Comparison of ENCODE assay signal across 7 mouse cellular contexts in genomic region chr1:89191127-89191740, GRCm38 (mm10).
DNase-seq lines count a peak whose midpoint lies in the region; ATAC-seq and TF ChIP-seq lines count a peak whose summit lies in the region.

No protein-coding gene starts in this region.

- no peaks in the 10 kb centered on the region for H3K9me3 ChIP-seq in ES-E14 (ENCODE audit: control insufficient read depth, insufficient read depth, low read depth, low read length)
- no peaks in the 10 kb centered on the region for H3K9me3 ChIP-seq in heart, embryonic 12.5 days (replicated peaks)
- H3K9me3 ChIP-seq in kidney, embryonic 16.5 days (ENCODE audit: low read length), result no peaks in the 10 kb centered on the region
- no peaks in the 10 kb centered on the region for H3K9me3 ChIP-seq in lung, postnatal 0 days (ENCODE audit: low read length)
- no peaks in the 10 kb centered on the region for H3K9me3 ChIP-seq in stomach, embryonic 14.5 days (ENCODE audit: control insufficient read depth, low read depth, low read length)

- peak overlapping the region; percentile 28 for H3K4me2 ChIP-seq in heart, embryonic 12.5 days
- H3K4me2 ChIP-seq in kidney, embryonic 16.5 days (replicated peaks; ENCODE audit: low read depth, low read length), result 0 out of 2 replicates have a peak overlapping the region, but pooled peaks have one; percentile 13
- H3K4me2 ChIP-seq in lung, postnatal 0 days (replicated peaks; ENCODE audit: low read depth, low read length), result no peak overlapping the region; the same call in 1 of the 2 replicates
- no peak overlapping the region for H3K4me2 ChIP-seq in stomach, embryonic 14.5 days (replicated peaks; ENCODE audit: low read depth, low read length)

- TF ChIP-seq CTCF in lung, postnatal 0 days (IDR thresholded peaks at IDR 0.05), result peak; percentile 93

- no peaks in the 10 kb centered on the region for H3K36me3 ChIP-seq in ES-E14 (ENCODE audit: control insufficient read depth, insufficient read depth, low read length, poor library complexity, severe bottlenecking)
- no peaks in the 10 kb centered on the region for H3K36me3 ChIP-seq in heart, embryonic 12.5 days
- no peaks in the 10 kb centered on the region for H3K36me3 ChIP-seq in kidney, embryonic 16.5 days (ENCODE audit: insufficient read depth, low read length)
- H3K36me3 ChIP-seq in lung, postnatal 0 days (ENCODE audit: insufficient read depth, low read length), result no peaks in the 10 kb centered on the region
- H3K36me3 ChIP-seq in stomach, embryonic 14.5 days (ENCODE audit: control insufficient read depth, insufficient read depth, low read length), result no peaks in the 10 kb centered on the region

- in situ Hi-C loops in ES-E14 (cut with MboI; ENCODE audit: low sequenced_read_pairs in 2 of 2, unreplicated experiment in 2 of 2), result loop anchor here in 1 of 2 experiments (10.0 kb wide), 1 partner anchor 446 kb away; no protein-coding TSS in a partner anchor

- peaks cover 3 to 7% of the 10 kb centered on the region in 2 experiments; a peak in 2 of 4 replicates for H3K4me1 ChIP-seq in ES-E14 (ENCODE audit: control insufficient read depth in 2 of 2, insufficient read depth in 2 of 2, low read length in 2 of 2, poor library complexity in 1 of 2)
- peaks cover 41% of the 10 kb centered on the region for H3K4me1 ChIP-seq in heart, embryonic 12.5 days (replicated peaks)
- peaks cover 29% of the 10 kb centered on the region for H3K4me1 ChIP-seq in kidney, embryonic 16.5 days (ENCODE audit: insufficient read depth, low read length)
- no peaks in the 10 kb centered on the region for H3K4me1 ChIP-seq in lung, postnatal 0 days (ENCODE audit: insufficient read depth, low read depth, low read length)
- H3K4me1 ChIP-seq in stomach, embryonic 14.5 days (ENCODE audit: control insufficient read depth, insufficient read depth, low read length), result 0 out of 2 replicates have a peak, but pooled peaks cover 7% of the 10 kb centered on the region

- peak; percentile 65 for DNase-seq in ES-E14 (ENCODE audit: low read depth, low spot score)
- peak; percentile 89 for DNase-seq in adrenal gland, postnatal 10 days
- peak; percentile 84 for DNase-seq in embryo, embryonic 9.5 days (ENCODE audit: extremely low spot score)
- peak; percentile 95 for DNase-seq in lung, postnatal 0 days (ENCODE audit: low spot score)

- H3K27ac ChIP-seq in ES-E14 (ENCODE audit: insufficient read depth, low read depth, low read length, poor library complexity, severe bottlenecking), result no peak overlapping the region; the same call in 1 of the 2 replicates
- peak overlapping the region; percentile 43; the same call in 1 of the 2 replicates for H3K27ac ChIP-seq in heart, embryonic 12.5 days (ENCODE audit: poor library complexity, severe bottlenecking)
- H3K27ac ChIP-seq in kidney, embryonic 16.5 days (ENCODE audit: low read length), result peak overlapping the region; percentile 82
- peak overlapping the region; percentile 71 for H3K27ac ChIP-seq in lung, postnatal 0 days (ENCODE audit: low read length)
- no peak overlapping the region for H3K27ac ChIP-seq in stomach, embryonic 14.5 days (ENCODE audit: low read length)

- H3K9ac ChIP-seq in ES-E14 (ENCODE audit: insufficient read depth, low read depth, low read length, poor library complexity, severe bottlenecking), result peak overlapping the region; percentile 20; the same call in 1 of the 2 replicates
- H3K9ac ChIP-seq in heart, embryonic 12.5 days, result no peak overlapping the region
- H3K9ac ChIP-seq in kidney, embryonic 16.5 days (replicated peaks; ENCODE audit: low read length), result no peak overlapping the region
- H3K9ac ChIP-seq in lung, postnatal 0 days (replicated peaks; ENCODE audit: low read depth), result no peak overlapping the region
- no peak overlapping the region for H3K9ac ChIP-seq in stomach, embryonic 14.5 days (replicated peaks; ENCODE audit: low read depth, low read length)

- H3K27me3 ChIP-seq in heart, embryonic 12.5 days (replicated peaks), result no peaks in the 10 kb centered on the region
- H3K27me3 ChIP-seq in kidney, embryonic 16.5 days (ENCODE audit: insufficient read depth, low read length), result no peaks in the 10 kb centered on the region
- no peaks in the 10 kb centered on the region for H3K27me3 ChIP-seq in lung, postnatal 0 days (replicated peaks; ENCODE audit: insufficient read depth, low read length)
- no peaks in the 10 kb centered on the region for H3K27me3 ChIP-seq in stomach, embryonic 14.5 days (ENCODE audit: control insufficient read depth, insufficient read depth, low read length)

- peak; percentile 97 for TF ChIP-seq EP300 in lung, postnatal 0 days (IDR thresholded peaks at IDR 0.05)

- peak overlapping the region; percentile 12 to 47; a peak in 3 of 4 replicates for H3K4me3 ChIP-seq in ES-E14 (ENCODE audit: insufficient read depth in 1 of 2, low read depth in 1 of 2, low read length in 2 of 2, poor library complexity in 1 of 2, severe bottlenecking in 1 of 2)
- H3K4me3 ChIP-seq in heart, embryonic 12.5 days, result no peak overlapping the region
- H3K4me3 ChIP-seq in kidney, embryonic 16.5 days (ENCODE audit: low read length), result no peak overlapping the region
- no peak overlapping the region for H3K4me3 ChIP-seq in lung, postnatal 0 days (ENCODE audit: low read depth, low read length)
- H3K4me3 ChIP-seq in stomach, embryonic 14.5 days (ENCODE audit: low read depth, low read length), result no peak overlapping the region

- ATAC-seq in heart, embryonic 12.5 days (ENCODE audit: insufficient number of reproducible peaks, low FRiP score), result peak; percentile 41; the same call in 1 of the 2 replicates
- peak; percentile 72 for ATAC-seq in kidney, embryonic 16.5 days (ENCODE audit: low FRiP score, low TSS enrichment)
- peak; percentile 88 for ATAC-seq in lung, postnatal 0 days
- peak; percentile 43; the same call in 1 of the 2 replicates for ATAC-seq in stomach, embryonic 14.5 days (ENCODE audit: insufficient number of reproducible peaks, insufficient read depth, low FRiP score, low read depth)

- WGBS in heart, embryonic 12.5 days, result 9% methylated on average over 11 of the region's 11 CpGs
- 14% methylated on average over 11 of the region's 11 CpGs for WGBS in kidney, embryonic 16.5 days
- WGBS in lung, postnatal 0 days, result 3% methylated on average over 11 of the region's 11 CpGs
- 8% methylated on average over 11 of the region's 11 CpGs for WGBS in stomach, embryonic 14.5 days

TF ChIP-seq in ES-E14, 5 proteins besides CTCF, POLR2A, EP300 and RAD21:
- TF ChIP-seq HCFC1 (IDR thresholded peaks at IDR 0.05; ENCODE audit: borderline replicate concordance, insufficient read depth, low read length) (no peak), CHD2 (IDR thresholded peaks at IDR 0.05; ENCODE audit: low read depth, low read length) (0 out of 2 replicates have a peak, but pooled peaks have one; percentile 9), ZNF384 (IDR thresholded peaks at IDR 0.05; ENCODE audit: low read depth, low read length) (no peak), ZC3H11A (IDR thresholded peaks at IDR 0.05; ENCODE audit: borderline replicate concordance, low read depth, low read length) (peak; percentile 19; the same call in 1 of the 2 replicates), MAFK (IDR thresholded peaks at IDR 0.05; ENCODE audit: insufficient read depth, low read depth, low read length) (no peak)
TF ChIP-seq in ES-E14: peak in this region for 2.

Comparison
In these comparisons a context has a peak if more than half of its experiments do, and no peak if none do; other contexts are left out.
1. H3K27ac ChIP-seq: peak in heart, embryonic 12.5 days (single experiment), kidney, embryonic 16.5 days (single experiment) and lung, postnatal 0 days (single experiment); none in ES-E14 (single experiment) and stomach, embryonic 14.5 days (single experiment).
2. H3K4me3 ChIP-seq: peak in ES-E14 (2 of 2); none in heart, embryonic 12.5 days (single experiment), kidney, embryonic 16.5 days (single experiment), lung, postnatal 0 days (single experiment) and stomach, embryonic 14.5 days (single experiment).
3. H3K4me2 ChIP-seq: peak in heart, embryonic 12.5 days (single experiment) and kidney, embryonic 16.5 days (single experiment); none in lung, postnatal 0 days (single experiment) and stomach, embryonic 14.5 days (single experiment).
4. Peak in every context shown above with its lines, with median percentiles within 50 percentile points of each other: DNase-seq and ATAC-seq.